Mouse (Mus musculus): Measurements from ENCODE around the gene Tor4a. TPM values are rescaled to one million over a fixed set of nuclear protein-coding genes. Genes with fewer than 3 reads are reported as not detected.

The Tor4a gene
- polyA plus RNA-seq, 1 experiment from 2014 or later, result 0.66 TPM

- Histone ChIP-seq H3K27ac (no peak overlapping the region), H3K36me3 (ENCODE audit: poor library complexity, severe bottlenecking) (no peaks in the 10 kb centered on the region), H3K9ac (no peak overlapping the region), H3K4me2 (no peak overlapping the region), H3K4me3 (no peak overlapping the region), H3K9me3 (replicated peaks) (no peaks in the 10 kb centered on the region), H3K27me3 (no peaks in the 10 kb centered on the region), H3K4me1 (no peaks in the 10 kb centered on the region)
- ATAC-seq, result no peak
- 46% methylated on average over 2 of the region's 2 CpGs for WGBS
These were observed 39.0 kb downstream of the Tor4a start for GRCm38 (mm10) chr2:25157655-25158054.

DNA sequence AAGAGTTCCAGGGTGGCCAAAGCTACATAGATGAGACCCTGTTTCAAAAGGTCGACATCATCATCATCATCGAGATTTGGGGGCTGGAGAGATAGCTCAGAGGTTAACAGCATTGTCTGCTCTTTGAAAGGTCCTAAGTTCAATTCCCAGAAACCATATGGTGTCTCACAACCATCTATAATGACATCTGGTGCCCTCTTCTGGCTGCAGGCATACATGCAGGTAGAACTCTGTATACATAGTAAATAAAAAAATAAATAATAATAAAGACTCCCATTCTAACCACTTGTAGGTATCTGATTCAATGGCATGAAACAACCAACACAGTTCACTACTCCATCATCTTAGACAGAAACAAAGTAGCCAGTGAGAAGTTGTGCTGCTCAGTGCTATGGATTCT is 39.7 kb downstream of the Tor4a start:
- no peaks in the 10 kb centered on the region for H3K36me3 ChIP-seq (ENCODE audit: poor library complexity, severe bottlenecking)
- H3K4me3 ChIP-seq, result no peak overlapping the region
- WGBS, result 42% methylated on average over 2 of the region's 2 CpGs
- no peak for ATAC-seq
- no peaks in the 10 kb centered on the region for H3K9me3 ChIP-seq (replicated peaks)
- H3K27ac ChIP-seq, result no peak overlapping the region
- no peaks in the 10 kb centered on the region for H3K27me3 ChIP-seq
- no peak overlapping the region for H3K4me2 ChIP-seq
- no peak overlapping the region for H3K9ac ChIP-seq
- H3K4me1 ChIP-seq, result no peaks in the 10 kb centered on the region

DNA sequence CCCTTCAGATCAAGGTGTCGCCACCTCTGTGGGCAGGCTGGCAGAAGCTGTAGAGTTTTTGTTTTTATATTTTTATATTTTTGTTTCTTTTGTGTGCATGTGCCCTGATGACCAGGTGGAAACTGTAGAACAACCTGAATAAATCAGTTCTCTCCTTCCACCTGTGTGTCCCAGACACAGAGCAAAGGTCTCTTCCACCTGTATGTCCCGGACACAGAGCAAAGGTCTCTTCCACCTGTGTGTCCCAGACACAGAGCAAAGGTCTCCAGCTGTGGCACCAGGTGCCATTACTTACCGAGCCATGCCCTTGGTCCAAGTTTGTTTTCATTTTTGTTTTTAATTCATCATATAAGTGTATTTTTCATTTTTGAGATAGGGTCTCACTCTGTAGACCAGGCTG is 40.5 kb downstream of the Tor4a start:
- WGBS, result 94% methylated on average over 3 of the region's 3 CpGs
- H3K4me3 ChIP-seq, result no peak overlapping the region

DNA sequence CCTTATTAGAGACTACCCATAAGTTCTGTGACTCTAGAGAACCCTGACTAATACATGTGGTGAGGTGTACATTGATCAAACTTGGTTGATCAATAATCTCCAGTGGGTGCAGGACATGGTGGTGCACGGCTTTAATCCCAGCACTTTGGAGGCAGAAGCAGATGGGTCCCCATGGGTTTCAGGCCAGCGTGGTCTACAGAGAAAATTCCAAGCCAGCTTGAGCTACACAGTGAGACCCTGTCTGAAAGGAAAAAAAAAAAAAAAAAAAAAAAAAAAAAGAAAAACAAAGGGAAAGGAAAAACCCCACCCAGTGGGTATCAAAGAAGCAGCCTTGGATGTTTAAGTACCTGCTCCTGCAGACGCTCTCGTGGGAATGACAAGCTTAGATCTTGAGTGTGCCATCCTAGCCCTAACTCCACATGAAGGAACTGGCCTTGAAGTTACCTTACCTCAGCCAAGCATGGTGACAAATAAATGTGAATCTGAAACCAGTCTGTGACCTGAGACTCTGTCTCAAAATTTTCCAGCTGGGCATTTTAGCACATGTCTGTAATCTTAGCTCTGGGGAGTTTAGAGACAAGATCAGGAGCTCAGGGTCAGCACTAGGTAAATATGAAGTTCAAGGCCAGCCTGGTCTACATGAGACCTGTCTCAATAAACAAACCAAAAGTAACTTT is 45.3 kb downstream of the Tor4a start:
- Histone ChIP-seq H3K4me1 (no peaks in the 10 kb centered on the region), H3K4me2 (no peak overlapping the region), H3K9me3 (replicated peaks) (no peaks in the 10 kb centered on the region), H3K27ac (no peak overlapping the region), H3K36me3 (ENCODE audit: poor library complexity, severe bottlenecking) (no peaks in the 10 kb centered on the region), H3K27me3 (no peaks in the 10 kb centered on the region), H3K4me3 (no peak overlapping the region), H3K9ac (no peak overlapping the region)
- no peak for ATAC-seq
- WGBS, result 69% methylated on average over 4 of the region's 4 CpGs

More for the DNA sequence above, 40.5 kb downstream of the Tor4a start:
- H3K36me3 ChIP-seq (ENCODE audit: poor library complexity, severe bottlenecking), result no peaks in the 10 kb centered on the region
- H3K9me3 ChIP-seq (replicated peaks), result no peaks in the 10 kb centered on the region
- H3K4me2 ChIP-seq, result no peak overlapping the region
- no peak overlapping the region for H3K27ac ChIP-seq
- no peak for ATAC-seq
- no peaks in the 10 kb centered on the region for H3K27me3 ChIP-seq
- no peaks in the 10 kb centered on the region for H3K4me1 ChIP-seq
- H3K9ac ChIP-seq, result no peak overlapping the region

DNA sequence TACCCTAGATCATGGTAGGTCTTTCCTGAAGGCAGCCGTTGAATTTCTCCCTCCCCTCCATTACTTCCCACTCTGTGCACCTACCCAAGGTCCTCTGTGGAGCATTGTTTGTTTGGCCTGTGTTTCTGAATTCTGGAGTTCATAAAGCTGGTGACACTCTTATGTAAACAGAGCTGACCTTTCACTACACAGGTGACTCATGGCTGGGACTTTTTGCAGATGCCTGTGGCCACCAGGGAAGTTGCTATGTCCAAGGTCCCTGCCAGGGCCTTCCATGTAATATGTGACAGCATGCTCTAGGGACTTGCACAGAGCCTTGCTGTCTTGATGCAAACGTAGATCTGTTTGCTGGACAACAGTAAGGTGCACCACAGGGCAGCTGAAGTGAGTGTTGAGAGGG is 47.0 kb downstream of the Tor4a start:
- no peak overlapping the region for H3K4me2 ChIP-seq
- no peak overlapping the region for H3K4me3 ChIP-seq
- H3K27ac ChIP-seq, result no peak overlapping the region
- H3K9ac ChIP-seq, result no peak overlapping the region
- no peaks in the 10 kb centered on the region for H3K27me3 ChIP-seq
- no peaks in the 10 kb centered on the region for H3K36me3 ChIP-seq (ENCODE audit: poor library complexity, severe bottlenecking)
- no peaks in the 10 kb centered on the region for H3K9me3 ChIP-seq (replicated peaks)
- WGBS, result 81% methylated on average over 2 of the region's 2 CpGs
- H3K4me1 ChIP-seq, result no peaks in the 10 kb centered on the region
- no peak for ATAC-seq

DNA sequence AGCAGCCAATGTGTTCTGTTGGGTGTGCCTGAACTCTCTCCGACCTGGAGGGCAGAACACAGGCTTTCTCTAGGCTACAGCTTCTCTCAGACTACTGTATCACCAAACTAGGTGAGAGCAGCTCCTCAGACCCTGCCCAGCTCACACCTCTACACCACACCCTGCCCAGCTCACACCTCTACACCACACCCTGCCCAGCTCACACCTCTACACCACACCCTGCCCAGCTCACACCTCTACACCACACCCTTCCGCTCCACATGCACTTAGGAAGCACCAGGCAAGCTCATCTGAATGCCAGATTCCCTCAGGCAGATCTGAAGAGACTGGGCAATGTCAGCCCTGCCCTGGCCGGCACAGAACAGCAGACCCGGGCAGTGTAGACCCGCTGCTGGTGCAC is 48.8 kb downstream of the Tor4a start:
- H3K9me3 ChIP-seq (replicated peaks), result no peaks in the 10 kb centered on the region
- H3K4me3 ChIP-seq, result no peak overlapping the region
- WGBS, result 87% methylated on average over 5 of the region's 5 CpGs
- ATAC-seq, result no peak
- H3K27ac ChIP-seq, result no peak overlapping the region
- no peak overlapping the region for H3K4me2 ChIP-seq
- H3K27me3 ChIP-seq, result no peaks in the 10 kb centered on the region
- H3K4me1 ChIP-seq, result no peaks in the 10 kb centered on the region
- H3K9ac ChIP-seq, result no peak overlapping the region
- no peaks in the 10 kb centered on the region for H3K36me3 ChIP-seq (ENCODE audit: poor library complexity, severe bottlenecking)

- Histone ChIP-seq H3K9me3 (replicated peaks) (no peaks in the 10 kb centered on the region), H3K4me2 (no peak overlapping the region), H3K9ac (no peak overlapping the region), H3K27ac (no peak overlapping the region), H3K27me3 (no peaks in the 10 kb centered on the region), H3K36me3 (ENCODE audit: poor library complexity, severe bottlenecking) (no peaks in the 10 kb centered on the region), H3K4me3 (no peak overlapping the region), H3K4me1 (no peaks in the 10 kb centered on the region)
- 92% methylated on average over 5 of the region's 5 CpGs for WGBS
- no peak for ATAC-seq
These were observed 49.3 kb downstream of the Tor4a start for GRCm38 (mm10) chr2:25147398-25147797.

GRCm38 (mm10) chr2:25145346-25145745 is 51.3 kb downstream of the Tor4a start:
- H3K9ac ChIP-seq, result no peak overlapping the region
- H3K9me3 ChIP-seq (replicated peaks), result peaks cover 4% of the 10 kb centered on the region; the same call in 1 of the 2 replicates
- H3K4me2 ChIP-seq, result no peak overlapping the region
- no peaks in the 10 kb centered on the region for H3K4me1 ChIP-seq
- H3K27ac ChIP-seq, result no peak overlapping the region
- ATAC-seq, result no peak
- no peaks in the 10 kb centered on the region for H3K27me3 ChIP-seq
- WGBS, result 77% methylated on average over 6 of the region's 6 CpGs
- H3K4me3 ChIP-seq, result no peak overlapping the region
- no peaks in the 10 kb centered on the region for H3K36me3 ChIP-seq (ENCODE audit: poor library complexity, severe bottlenecking)

Other genes with a start within 250 kb of the Tor4a start
- 10.2 and 12.1 TPM in 2 replicates for gene Zmynd19, start 247.1 kb downstream of the Tor4a start, polyA plus RNA-seq (2015; fragmentation: Nextera tagmentation; extraction: Ambion mirVana)
- gene Dph7, start 234.5 kb downstream of the Tor4a start, polyA plus RNA-seq (2015; fragmentation: Nextera tagmentation; extraction: Ambion mirVana), result 35.5 and 38.8 TPM in 2 replicates
- 163 and 175 TPM in 2 replicates for gene Mrpl41, start 221.8 kb downstream of the Tor4a start, polyA plus RNA-seq (2015; fragmentation: Nextera tagmentation; extraction: Ambion mirVana)
- 2.4 and 3.5 TPM in 2 replicates for gene Pnpla7, start 220.9 kb downstream of the Tor4a start, polyA plus RNA-seq (2015; fragmentation: Nextera tagmentation; extraction: Ambion mirVana)
- 125 and 129 TPM in 2 replicates for gene Nsmf, start 142.5 kb downstream of the Tor4a start, polyA plus RNA-seq (2015; fragmentation: Nextera tagmentation; extraction: Ambion mirVana)
- not detected in 2 replicates for gene Entpd8, start 116.6 kb downstream of the Tor4a start, polyA plus RNA-seq (2015; fragmentation: Nextera tagmentation; extraction: Ambion mirVana)
- gene Noxa1, start 101.7 kb downstream of the Tor4a start, polyA plus RNA-seq (2015; fragmentation: Nextera tagmentation; extraction: Ambion mirVana), result not detected in 2 replicates
- gene Nrarp, start 16.1 kb downstream of the Tor4a start, polyA plus RNA-seq (2015; fragmentation: Nextera tagmentation; extraction: Ambion mirVana), result 29.2 and 30.8 TPM in 2 replicates
- 95.4 and 104 TPM in 2 replicates for gene Nelfb, start 14.6 kb upstream of the Tor4a start, polyA plus RNA-seq (2015; fragmentation: Nextera tagmentation; extraction: Ambion mirVana)
- not detected in 2 replicates for gene Stpg3, start 17.8 kb upstream of the Tor4a start, polyA plus RNA-seq (2015; fragmentation: Nextera tagmentation; extraction: Ambion mirVana)
- 0.21 TPM in 1 of 2 replicates, not detected in the other for gene Fam166a, start 21.9 kb upstream of the Tor4a start, polyA plus RNA-seq (2015; fragmentation: Nextera tagmentation; extraction: Ambion mirVana)
- gene Tubb4b, start 27.8 kb upstream of the Tor4a start, polyA plus RNA-seq (2015; fragmentation: Nextera tagmentation; extraction: Ambion mirVana), result 448 and 518 TPM in 2 replicates
- gene Slc34a3, start 37.5 kb upstream of the Tor4a start, polyA plus RNA-seq (2015; fragmentation: Nextera tagmentation; extraction: Ambion mirVana), result not detected in 2 replicates
- not detected in 2 replicates for gene Rnf224, start 39.9 kb upstream of the Tor4a start, polyA plus RNA-seq (2015; fragmentation: Nextera tagmentation; extraction: Ambion mirVana)
- gene Rnf208, start 45.4 kb upstream of the Tor4a start, polyA plus RNA-seq (2015; fragmentation: Nextera tagmentation; extraction: Ambion mirVana), result 43.1 and 43.2 TPM in 2 replicates
- 0.29 TPM in 1 of 2 replicates, not detected in the other for gene Cysrt1, start 45.6 kb upstream of the Tor4a start, polyA plus RNA-seq (2015; fragmentation: Nextera tagmentation; extraction: Ambion mirVana)
- gene AL732309.1, start 50.0 kb upstream of the Tor4a start, polyA plus RNA-seq (2015; fragmentation: Nextera tagmentation; extraction: Ambion mirVana), result 4.4 and 7.1 TPM in 2 replicates
- 19.4 and 20.3 TPM in 2 replicates for gene Tmem203, start 58.6 kb upstream of the Tor4a start, polyA plus RNA-seq (2015; fragmentation: Nextera tagmentation; extraction: Ambion mirVana)
- 9.7 and 10.8 TPM in 2 replicates for gene Tprn, start 65.7 kb upstream of the Tor4a start, polyA plus RNA-seq (2015; fragmentation: Nextera tagmentation; extraction: Ambion mirVana)
- 233 and 245 TPM in 2 replicates for gene Ssna1, start 75.6 kb upstream of the Tor4a start, polyA plus RNA-seq (2015; fragmentation: Nextera tagmentation; extraction: Ambion mirVana)
- 126 and 148 TPM in 2 replicates for gene Anapc2, start 75.6 kb upstream of the Tor4a start, polyA plus RNA-seq (2015; fragmentation: Nextera tagmentation; extraction: Ambion mirVana)
- gene Tmem210, start 91.3 kb upstream of the Tor4a start, polyA plus RNA-seq (2015; fragmentation: Nextera tagmentation; extraction: Ambion mirVana), result not detected in 2 replicates
- gene Lrrc26, start 93.0 kb upstream of the Tor4a start, polyA plus RNA-seq (2015; fragmentation: Nextera tagmentation; extraction: Ambion mirVana), result 0.14 TPM in 1 of 2 replicates, not detected in the other
- gene Grin1, start 122.3 kb upstream of the Tor4a start, polyA plus RNA-seq (2015; fragmentation: Nextera tagmentation; extraction: Ambion mirVana), result 5.6 and 7.9 TPM in 2 replicates
- gene Man1b1, start 135.5 kb upstream of the Tor4a start, polyA plus RNA-seq (2015; fragmentation: Nextera tagmentation; extraction: Ambion mirVana), result 59.2 and 63.2 TPM in 2 replicates
- 22.8 and 23.3 TPM in 2 replicates for gene Dpp7, start 159.5 kb upstream of the Tor4a start, polyA plus RNA-seq (2015; fragmentation: Nextera tagmentation; extraction: Ambion mirVana)
- 2.2 and 3.5 TPM in 2 replicates for gene Uap1l1, start 168.8 kb upstream of the Tor4a start, polyA plus RNA-seq (2015; fragmentation: Nextera tagmentation; extraction: Ambion mirVana)
- 49.4 and 62.3 TPM in 2 replicates for gene Sapcd2, start 175.4 kb upstream of the Tor4a start, polyA plus RNA-seq (2015; fragmentation: Nextera tagmentation; extraction: Ambion mirVana)
- gene Entpd2, start 199.0 kb upstream of the Tor4a start, polyA plus RNA-seq (2015; fragmentation: Nextera tagmentation; extraction: Ambion mirVana), result 0.68 and 0.98 TPM in 2 replicates
- 287 and 315 TPM in 2 replicates for gene Npdc1, start 202.5 kb upstream of the Tor4a start, polyA plus RNA-seq (2015; fragmentation: Nextera tagmentation; extraction: Ambion mirVana)
- 0.08 TPM in 1 of 2 replicates, not detected in the other for gene Fut7, start 226.4 kb upstream of the Tor4a start, polyA plus RNA-seq (2015; fragmentation: Nextera tagmentation; extraction: Ambion mirVana)
- gene Abca2, start 231.8 kb upstream of the Tor4a start, polyA plus RNA-seq (2015; fragmentation: Nextera tagmentation; extraction: Ambion mirVana), result 5.7 and 8.2 TPM in 2 replicates